Mouse (Mus musculus): ENCODE measurements at regions not wholly inside any gene's neighbourhood (a gene's known extent, or its start where the extent isn't known, plus 50 kb on each side); places are given as distances from the start of the nearest gene placed in this dataset. TPM values are rescaled to one million over a fixed set of nuclear protein-coding genes. Genes with fewer than 3 reads are reported as not detected.

DNA sequence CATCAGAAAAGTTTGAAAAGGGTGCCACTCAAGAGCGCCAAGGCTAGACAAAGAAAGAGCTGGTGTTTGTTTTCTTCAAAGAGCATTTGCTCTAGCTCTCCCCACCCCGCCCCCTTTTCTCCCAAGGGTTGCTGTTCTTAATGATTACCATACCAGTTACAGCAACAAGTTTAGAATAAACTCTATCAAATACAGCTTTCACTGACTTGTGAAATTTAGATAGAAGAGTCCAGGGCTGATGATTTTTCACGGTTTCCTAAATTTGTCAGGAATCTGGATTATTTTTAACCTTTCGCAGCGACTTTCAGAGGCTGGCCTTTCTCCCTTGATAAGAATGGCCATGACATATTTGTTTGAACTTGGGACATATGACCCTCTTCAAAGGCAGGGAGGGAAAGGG lies 64.2 kb upstream of the Mpdz start:
- 96% methylated on average over 5 of the region's 5 CpGs for WGBS
- Histone ChIP-seq H3K9ac (ENCODE audit: low read depth, low read length) (no peak overlapping the region), H3K4me1 (ENCODE audit: control insufficient read depth, insufficient read depth, low read length) (no peaks in the 10 kb centered on the region), H3K4me3 (ENCODE audit: low read depth, low read length) (no peak overlapping the region), H3K4me2 (ENCODE audit: low read length) (no peak overlapping the region), H3K9me3 (replicated peaks; ENCODE audit: control insufficient read depth, low read length, poor library complexity, severe bottlenecking) (no peaks in the 10 kb centered on the region), H3K27me3 (ENCODE audit: control insufficient read depth, insufficient read depth, low read depth, low read length) (no peaks in the 10 kb centered on the region), H3K36me3 (ENCODE audit: control insufficient read depth, insufficient read depth, low read length) (no peaks in the 10 kb centered on the region), H3K27ac (ENCODE audit: low read length) (no peak overlapping the region)
- no peak for ATAC-seq

DNA sequence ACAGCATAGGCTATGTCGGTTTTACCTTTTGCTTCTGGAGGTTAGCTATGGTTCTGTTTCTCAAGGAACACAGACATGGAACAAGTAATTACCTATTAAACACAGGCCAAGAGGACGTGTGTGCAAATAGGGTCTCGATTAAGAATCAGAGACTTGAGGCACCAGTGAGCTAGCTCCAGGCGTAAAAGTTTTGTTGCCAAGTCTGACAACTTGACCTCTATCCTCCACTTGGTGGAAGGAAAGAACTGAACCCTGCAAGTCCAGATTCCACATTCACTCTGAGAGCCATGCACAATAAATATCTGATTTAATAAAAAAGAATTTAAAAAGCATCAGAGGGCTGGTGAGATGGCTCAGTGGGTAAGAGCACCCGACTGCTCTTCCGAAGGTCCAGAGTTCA lies 63.7 kb upstream of the Mpdz start:
- H3K9me3 ChIP-seq (replicated peaks; ENCODE audit: control insufficient read depth, low read length, poor library complexity, severe bottlenecking) = no peaks in the 10 kb centered on the region
- no peak overlapping the region for H3K4me3 ChIP-seq (ENCODE audit: low read depth, low read length)
- no peak for ATAC-seq

DNA sequence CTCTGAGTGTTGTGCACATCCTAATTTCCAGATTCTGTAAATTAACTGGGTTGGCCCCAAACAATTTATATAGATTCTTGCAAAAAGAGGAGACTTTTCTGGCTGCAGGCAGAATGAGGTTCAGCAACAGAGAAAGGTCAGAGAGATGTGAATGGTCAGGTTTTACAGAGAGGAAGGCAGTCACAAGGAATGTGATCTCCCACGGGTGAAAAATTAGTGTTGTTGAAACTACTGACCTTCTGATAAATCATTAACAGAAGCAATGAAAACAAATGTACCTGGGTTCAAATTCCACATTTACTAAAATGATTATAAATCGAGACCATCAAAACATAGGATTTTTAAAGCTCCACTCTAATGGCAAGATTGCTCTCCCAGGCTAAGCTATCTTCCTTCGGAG lies 62.5 kb upstream of the Mpdz start:
- Histone ChIP-seq H3K4me2 (ENCODE audit: low read length) (no peak overlapping the region), H3K27ac (ENCODE audit: low read length) (no peak overlapping the region), H3K27me3 (ENCODE audit: control insufficient read depth, insufficient read depth, low read depth, low read length) (no peaks in the 10 kb centered on the region), H3K9ac (ENCODE audit: low read depth, low read length) (no peak overlapping the region), H3K36me3 (ENCODE audit: control insufficient read depth, insufficient read depth, low read length) (no peaks in the 10 kb centered on the region), H3K4me1 (ENCODE audit: control insufficient read depth, insufficient read depth, low read length) (no peaks in the 10 kb centered on the region), H3K4me3 (ENCODE audit: low read depth, low read length) (no peak overlapping the region), H3K9me3 (replicated peaks; ENCODE audit: control insufficient read depth, low read length, poor library complexity, severe bottlenecking) (no peaks in the 10 kb centered on the region)
- WGBS = 73% methylated on average over 3 of the region's 3 CpGs
- no peak for ATAC-seq

More for the DNA sequence above, 63.7 kb upstream of the Mpdz start:
- H3K9ac ChIP-seq (ENCODE audit: low read depth, low read length) = no peak overlapping the region
- no peaks in the 10 kb centered on the region for H3K4me1 ChIP-seq (ENCODE audit: control insufficient read depth, insufficient read depth, low read length)
- WGBS = 94% methylated on average over 6 of the region's 6 CpGs
- H3K27me3 ChIP-seq (ENCODE audit: control insufficient read depth, insufficient read depth, low read depth, low read length) = no peaks in the 10 kb centered on the region
- H3K4me2 ChIP-seq (ENCODE audit: low read length) = no peak overlapping the region
- H3K27ac ChIP-seq (ENCODE audit: low read length) = no peak overlapping the region
- H3K36me3 ChIP-seq (ENCODE audit: control insufficient read depth, insufficient read depth, low read length) = no peaks in the 10 kb centered on the region

DNA sequence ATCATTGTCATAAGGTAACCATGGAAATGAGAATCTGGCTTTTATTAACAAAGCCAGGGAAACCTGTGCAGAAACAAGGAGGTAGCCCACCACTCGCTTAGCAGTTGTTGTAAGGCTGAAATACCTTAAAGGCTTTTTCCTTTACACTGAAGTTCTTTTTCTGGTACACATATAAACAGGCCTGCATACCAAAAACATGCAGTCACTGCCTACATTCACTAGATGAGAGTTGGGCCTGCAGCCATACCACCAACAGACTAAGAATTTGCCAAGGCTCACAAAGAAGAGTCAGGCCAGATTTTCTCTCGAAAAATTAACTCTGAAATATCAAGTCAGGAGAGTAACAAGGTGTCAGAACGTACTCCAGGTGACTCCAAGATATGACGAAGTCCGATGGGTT lies 61.3 kb upstream of the Mpdz start:
- Histone ChIP-seq H3K4me1 (ENCODE audit: control insufficient read depth, insufficient read depth, low read length) (no peaks in the 10 kb centered on the region), H3K9ac (ENCODE audit: low read depth, low read length) (no peak overlapping the region), H3K27ac (ENCODE audit: low read length) (no peak overlapping the region), H3K36me3 (ENCODE audit: control insufficient read depth, insufficient read depth, low read length) (no peaks in the 10 kb centered on the region), H3K4me2 (ENCODE audit: low read length) (no peak overlapping the region), H3K9me3 (replicated peaks; ENCODE audit: control insufficient read depth, low read length, poor library complexity, severe bottlenecking) (no peaks in the 10 kb centered on the region), H3K4me3 (ENCODE audit: low read depth, low read length) (no peak overlapping the region), H3K27me3 (ENCODE audit: control insufficient read depth, insufficient read depth, low read depth, low read length) (no peaks in the 10 kb centered on the region)
- WGBS = 84% methylated on average over 5 of the region's 5 CpGs
- no peak for ATAC-seq

DNA sequence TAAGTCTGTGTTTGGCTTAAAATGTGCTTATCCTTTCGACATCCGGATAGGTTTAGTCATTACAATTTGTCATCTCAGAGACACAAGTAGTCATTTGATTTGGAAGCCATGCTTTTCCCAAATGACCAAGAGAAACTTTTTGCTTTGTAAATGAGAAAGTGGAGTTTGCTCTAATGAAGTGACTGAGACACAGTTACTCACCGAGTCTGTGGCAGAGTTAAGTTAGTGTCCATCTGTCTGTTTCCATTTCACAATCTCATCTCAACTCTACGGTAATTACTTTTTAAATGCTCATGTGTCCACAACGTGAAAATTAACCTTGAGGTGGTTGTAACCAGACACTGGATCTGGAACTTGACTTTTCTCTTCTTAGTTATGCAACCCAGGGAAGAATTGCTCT lies 59.2 kb upstream of the Mpdz start:
- Histone ChIP-seq H3K4me1 (ENCODE audit: control insufficient read depth, insufficient read depth, low read length) (no peaks in the 10 kb centered on the region), H3K4me3 (ENCODE audit: low read depth, low read length) (no peak overlapping the region), H3K36me3 (ENCODE audit: control insufficient read depth, insufficient read depth, low read length) (no peaks in the 10 kb centered on the region), H3K4me2 (ENCODE audit: low read length) (no peak overlapping the region), H3K9ac (ENCODE audit: low read depth, low read length) (no peak overlapping the region), H3K27me3 (ENCODE audit: control insufficient read depth, insufficient read depth, low read depth, low read length) (no peaks in the 10 kb centered on the region), H3K9me3 (replicated peaks; ENCODE audit: control insufficient read depth, low read length, poor library complexity, severe bottlenecking) (no peaks in the 10 kb centered on the region), H3K27ac (ENCODE audit: low read length) (no peak overlapping the region)
- 87% methylated on average over 5 of the region's 5 CpGs for WGBS
- ATAC-seq = no peak

DNA sequence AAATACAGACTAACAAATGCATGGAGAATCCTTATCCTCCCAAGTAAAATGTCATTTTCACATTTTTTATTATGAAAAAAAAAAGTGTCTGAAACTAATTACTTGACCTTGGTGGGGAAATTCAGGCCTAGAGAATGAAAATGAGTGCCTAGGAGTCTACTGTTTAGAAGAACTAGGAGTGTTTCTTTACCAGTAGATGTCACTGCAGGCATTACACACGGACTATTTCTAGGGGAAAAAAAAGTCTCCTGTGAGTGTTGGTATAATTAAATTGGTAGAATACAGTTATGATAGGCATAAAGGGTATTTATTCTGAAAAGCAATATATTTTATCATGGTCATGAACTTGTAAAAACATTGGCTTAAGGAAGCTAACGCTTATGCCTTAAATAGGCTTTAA lies 55.5 kb upstream of the Mpdz start:
- Histone ChIP-seq H3K27ac (ENCODE audit: low read length) (no peak overlapping the region), H3K9me3 (replicated peaks; ENCODE audit: control insufficient read depth, low read length, poor library complexity, severe bottlenecking) (no peaks in the 10 kb centered on the region), H3K27me3 (ENCODE audit: control insufficient read depth, insufficient read depth, low read depth, low read length) (no peaks in the 10 kb centered on the region), H3K4me3 (ENCODE audit: low read depth, low read length) (no peak overlapping the region), H3K4me1 (ENCODE audit: control insufficient read depth, insufficient read depth, low read length) (no peaks in the 10 kb centered on the region), H3K9ac (ENCODE audit: low read depth, low read length) (no peak overlapping the region), H3K4me2 (ENCODE audit: low read length) (no peak overlapping the region), H3K36me3 (ENCODE audit: control insufficient read depth, insufficient read depth, low read length) (no peaks in the 10 kb centered on the region)
- 53% methylated on average over 2 of the region's 2 CpGs for WGBS
- peak; percentile 60; the same call in 1 of the 2 replicates for ATAC-seq

DNA sequence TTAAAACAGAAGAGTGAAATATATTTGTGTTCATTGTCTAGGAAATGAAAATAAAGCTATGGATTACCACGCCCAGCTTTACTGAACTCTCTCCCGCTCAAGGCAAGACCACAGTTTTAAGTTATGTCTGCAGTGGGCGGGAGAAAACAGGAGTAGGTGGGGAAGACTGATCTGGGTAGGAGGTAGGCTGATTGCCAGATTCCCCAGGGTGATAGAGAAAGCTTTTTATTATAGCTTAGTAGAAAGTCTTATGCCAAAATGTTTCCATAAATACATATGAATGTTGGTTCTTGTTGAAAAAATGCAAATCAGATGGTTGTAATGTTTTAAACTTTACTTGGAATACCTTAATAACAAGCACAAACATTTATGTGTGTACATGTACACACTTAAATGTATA lies 50.2 kb upstream of the Mpdz start:
- Histone ChIP-seq H3K4me2 (ENCODE audit: low read length) (no peak overlapping the region), H3K36me3 (ENCODE audit: control insufficient read depth, insufficient read depth, low read length) (no peaks in the 10 kb centered on the region), H3K4me3 (ENCODE audit: low read depth, low read length) (no peak overlapping the region), H3K9ac (ENCODE audit: low read depth, low read length) (no peak overlapping the region), H3K27ac (ENCODE audit: low read length) (no peak overlapping the region), H3K27me3 (ENCODE audit: control insufficient read depth, insufficient read depth, low read depth, low read length) (no peaks in the 10 kb centered on the region), H3K9me3 (replicated peaks; ENCODE audit: control insufficient read depth, low read length, poor library complexity, severe bottlenecking) (no peaks in the 10 kb centered on the region), H3K4me1 (ENCODE audit: control insufficient read depth, insufficient read depth, low read length) (no peaks in the 10 kb centered on the region)
- ATAC-seq = no peak
- WGBS = 91% methylated on average over 3 of the region's 3 CpGs

Small RNA genes in the stretch of these regions (microRNA-seq; reads per million reads assigned to microRNA genes)
- gene Gm22402 = not detected

Measured in midbrain, embryonic 16.5 days (tissue).